Mouse (Mus musculus) liver, adult (tissue): ENCODE data around the gene Nkain2.

ENCODE experiments used
- GATA4 ChIP-seq: IDR thresholded peaks from 2 replicates; pipeline ENCODE4 v1.6.1; 2014; ENCODE audit warnings: mild to moderate bottlenecking, low read length; ENCODE audit not compliant: insufficient replicate concordance

The Nkain2 gene

DNA sequence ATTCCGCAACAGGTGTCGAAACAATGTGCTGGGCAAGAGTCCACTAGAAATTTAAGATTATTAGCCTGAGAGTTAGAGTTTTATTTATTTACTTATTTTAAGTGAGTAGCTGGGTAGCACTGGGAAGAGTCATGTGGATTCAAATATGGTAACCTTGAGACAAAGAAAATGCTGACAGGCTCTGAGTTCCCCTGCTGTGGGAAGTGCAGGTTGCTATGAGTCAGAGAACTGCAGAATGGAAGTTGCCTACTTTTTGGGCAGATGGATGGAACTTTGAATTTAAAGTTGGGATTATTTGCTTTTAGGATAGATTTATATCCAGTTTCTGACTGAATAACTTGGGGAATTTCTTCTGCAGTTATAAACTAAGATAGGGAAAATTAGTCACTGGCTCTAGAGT, 259.2 kb downstream of the Nkain2 start:
- no peak for TF ChIP-seq GATA4

DNA sequence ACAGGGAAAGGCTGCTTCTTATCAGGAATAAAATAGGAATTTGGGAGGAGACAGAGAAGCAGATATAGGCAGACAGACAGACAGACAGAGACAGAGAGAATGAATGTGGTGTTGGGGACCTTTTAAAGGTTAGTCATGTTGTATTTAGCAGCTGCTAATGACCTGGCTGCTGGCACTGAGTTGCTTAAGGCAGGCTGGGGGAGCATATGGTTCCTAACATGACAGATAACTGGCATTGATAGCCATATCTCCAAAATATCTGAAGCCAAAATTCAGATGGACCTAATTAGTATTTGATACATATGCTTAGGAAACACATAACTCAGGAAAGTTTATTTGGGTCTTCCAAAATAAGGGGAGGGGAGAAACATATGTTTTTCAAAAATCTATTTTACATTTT, 285.8 kb downstream of the Nkain2 start:
- TF ChIP-seq GATA4: no peak

DNA sequence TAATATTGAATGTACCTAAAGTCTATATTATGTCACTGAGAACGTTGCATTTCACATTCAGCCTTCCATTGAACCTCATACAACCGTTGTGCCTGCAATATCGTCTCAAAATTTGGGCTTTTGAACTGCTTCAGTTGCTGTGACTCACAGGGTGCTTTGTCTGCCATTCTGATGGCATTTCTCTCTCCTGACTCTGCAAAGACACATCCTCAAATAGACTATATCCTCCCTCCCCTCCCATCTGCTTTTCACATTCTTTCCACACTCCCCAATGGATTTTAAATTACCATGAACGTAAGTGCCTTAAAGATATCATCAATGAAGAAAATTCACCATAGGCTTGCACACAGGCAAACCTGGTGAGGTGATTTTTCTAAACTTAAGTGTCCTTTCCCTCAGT, 287.5 kb downstream of the Nkain2 start:
- no peak for TF ChIP-seq GATA4

DNA sequence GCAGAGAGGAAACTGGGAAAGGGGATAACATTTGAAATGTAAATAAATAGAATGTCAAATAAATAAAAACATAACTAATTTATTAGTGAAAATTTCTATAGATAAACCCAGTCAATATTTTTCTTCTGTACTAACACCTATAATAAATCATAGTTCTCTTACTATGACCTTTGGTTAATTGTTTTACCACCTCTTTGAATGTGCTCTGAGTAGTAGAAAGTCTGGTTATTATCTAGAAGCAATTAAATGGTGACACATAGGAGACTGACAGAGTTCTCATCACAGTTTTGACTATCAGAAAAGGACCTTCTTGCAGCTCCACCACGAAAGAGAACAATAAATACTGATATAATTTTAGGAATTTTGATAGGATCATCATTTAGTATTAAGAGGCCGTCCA, 295.3 kb downstream of the Nkain2 start:
- TF ChIP-seq GATA4: no peak

DNA sequence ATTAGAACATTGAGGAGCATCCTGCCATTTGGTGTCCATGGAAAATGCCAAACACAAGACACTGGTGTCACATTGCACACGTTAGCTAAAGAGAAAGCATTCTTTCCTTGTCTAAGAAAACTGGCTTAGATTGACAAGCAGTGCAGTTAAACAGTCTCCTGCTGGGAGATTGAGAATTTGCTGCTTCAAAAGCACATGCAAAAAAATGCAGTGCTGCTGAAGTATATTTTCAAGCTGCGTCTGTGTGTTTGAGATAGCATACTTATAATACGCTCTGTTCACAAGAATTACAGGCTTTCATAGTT, 313.0 kb downstream of the Nkain2 start:
- no peak for TF ChIP-seq GATA4

DNA sequence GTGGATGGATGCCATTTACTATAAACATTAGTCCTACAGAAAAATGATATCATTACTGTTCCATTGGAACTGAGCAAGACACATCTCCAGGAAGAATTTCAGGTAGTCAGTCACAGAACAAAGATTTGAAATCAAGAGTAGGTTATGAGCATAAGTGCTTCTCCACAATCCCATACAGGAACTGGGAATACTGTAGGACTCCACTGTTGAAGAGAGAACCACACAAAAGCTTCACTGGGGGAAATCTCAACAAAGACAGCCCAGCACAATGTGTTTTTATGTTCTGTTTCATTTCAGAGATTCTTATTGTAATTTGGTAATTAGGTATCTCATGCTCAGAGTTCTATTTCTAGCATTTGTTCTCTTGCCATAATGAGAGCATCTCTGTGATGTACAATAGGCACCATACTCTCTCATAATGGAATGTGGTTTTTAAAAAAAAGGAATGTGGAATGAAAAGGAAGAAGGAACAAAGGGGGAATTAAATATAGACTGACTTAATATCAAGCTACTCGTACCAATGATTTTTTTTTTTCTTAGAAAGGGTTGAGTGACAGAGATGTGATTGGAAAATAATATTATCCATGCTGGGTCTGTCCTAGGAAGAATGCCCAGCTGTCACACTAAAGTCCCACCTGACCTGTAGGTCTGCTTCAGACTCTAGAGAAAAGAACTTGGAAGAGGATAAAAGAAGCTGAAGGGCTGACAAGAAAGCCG, 313.5 kb downstream of the Nkain2 start:
- TF ChIP-seq GATA4: no peak

DNA sequence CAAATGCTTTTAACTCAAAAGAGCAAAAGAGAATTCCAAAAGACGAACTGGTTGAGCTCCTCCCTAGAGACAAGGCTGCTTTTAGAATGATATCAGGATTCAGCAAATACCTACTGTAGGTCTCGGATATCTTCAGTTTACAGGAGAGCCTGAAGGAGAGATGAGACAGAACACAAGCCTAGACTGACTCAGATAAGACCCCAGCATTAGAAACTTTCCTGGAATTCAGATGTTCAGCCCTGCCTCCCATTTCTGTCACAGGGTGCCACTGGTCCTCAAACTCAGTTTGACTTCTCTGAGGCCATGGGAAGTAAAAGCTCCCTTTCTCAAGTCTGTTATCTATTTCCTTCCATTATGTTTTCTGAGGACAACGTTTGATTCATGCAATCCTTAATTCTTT, 332.6 kb downstream of the Nkain2 start:
- TF ChIP-seq GATA4: no peak

DNA sequence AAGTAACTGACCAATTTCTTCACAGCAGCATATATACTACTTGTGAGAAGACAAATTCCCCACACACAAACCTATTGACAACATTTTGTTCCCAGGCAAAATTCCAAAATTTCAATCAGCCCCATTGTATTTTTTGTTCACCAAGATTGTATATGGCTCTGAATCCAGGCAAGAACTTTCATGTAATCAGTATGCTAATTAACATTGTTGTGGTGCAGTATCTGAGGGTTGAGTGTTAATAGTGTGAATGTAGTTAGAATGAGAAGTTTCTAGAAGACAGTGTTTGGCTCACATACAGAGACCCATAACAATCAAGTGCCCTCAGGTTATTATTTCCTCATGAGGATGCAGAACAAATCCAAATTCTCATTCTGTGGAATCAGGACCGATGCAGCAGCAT, 354.2 kb downstream of the Nkain2 start:
- TF ChIP-seq GATA4: no peak

DNA sequence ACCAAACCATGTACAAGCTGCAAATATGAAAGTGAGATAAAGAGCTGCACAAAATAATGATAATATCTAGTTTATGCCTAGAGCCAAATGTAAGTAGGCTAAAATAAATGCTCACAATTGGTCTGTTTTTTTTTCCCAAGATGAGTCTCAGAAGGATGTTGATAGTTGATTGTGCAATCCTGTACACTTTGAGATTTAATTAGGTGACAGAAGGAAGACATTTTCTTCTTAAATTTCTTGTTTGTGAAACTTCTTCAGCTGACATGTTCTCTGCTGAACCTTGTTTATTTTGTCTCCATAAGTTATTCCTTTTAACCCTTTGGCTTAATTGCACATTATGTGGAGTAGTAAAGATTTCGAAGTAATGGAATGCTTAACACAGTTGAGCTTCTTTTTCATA, 379.4 kb downstream of the Nkain2 start:
- TF ChIP-seq GATA4: no peak

DNA sequence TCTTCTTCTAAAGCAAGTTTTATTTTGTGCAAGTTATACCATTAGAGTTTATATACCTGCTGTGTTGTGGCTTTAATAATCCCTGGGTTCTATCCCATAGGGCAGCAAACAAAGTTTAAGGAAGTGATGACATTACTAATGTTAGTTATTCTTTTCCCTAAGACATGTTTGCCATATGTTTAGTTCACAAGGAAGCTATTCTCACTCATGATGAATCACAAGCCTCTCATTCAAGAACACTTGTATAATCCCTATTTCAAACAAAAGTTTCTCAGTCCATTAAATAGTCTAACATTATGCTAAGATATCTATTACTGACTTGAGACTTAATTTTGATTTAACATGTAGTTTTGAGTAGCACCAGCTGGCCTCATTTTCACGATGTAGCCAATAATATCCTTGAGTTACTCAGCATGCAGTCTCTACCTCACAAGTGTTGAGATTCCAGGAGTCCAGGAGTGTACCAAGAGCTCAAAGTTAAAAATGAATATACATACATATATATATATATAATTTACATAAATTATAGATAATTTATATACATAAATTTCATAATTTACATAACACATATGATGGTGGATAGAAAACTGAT, 395.6 kb downstream of the Nkain2 start:
- no peak for TF ChIP-seq GATA4

DNA sequence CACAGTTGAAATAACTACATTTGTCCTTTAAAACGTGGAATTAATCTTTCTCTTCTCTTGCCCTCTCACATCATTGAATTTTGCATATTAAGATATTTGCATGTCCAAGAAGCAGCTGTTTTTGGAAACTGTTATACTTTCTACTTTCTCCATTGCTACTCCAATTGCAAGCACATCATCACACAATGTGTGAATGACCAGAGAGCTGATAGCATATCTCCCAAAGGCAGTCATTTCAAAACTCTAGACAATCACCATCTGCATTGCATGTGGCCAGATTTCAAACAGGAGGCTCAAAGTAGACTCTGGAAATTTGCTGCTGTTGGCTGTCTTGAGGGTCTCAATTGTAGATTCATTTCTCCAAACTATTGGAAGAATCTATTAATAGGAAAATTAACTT, 396.7 kb downstream of the Nkain2 start:
- no peak for TF ChIP-seq GATA4

DNA sequence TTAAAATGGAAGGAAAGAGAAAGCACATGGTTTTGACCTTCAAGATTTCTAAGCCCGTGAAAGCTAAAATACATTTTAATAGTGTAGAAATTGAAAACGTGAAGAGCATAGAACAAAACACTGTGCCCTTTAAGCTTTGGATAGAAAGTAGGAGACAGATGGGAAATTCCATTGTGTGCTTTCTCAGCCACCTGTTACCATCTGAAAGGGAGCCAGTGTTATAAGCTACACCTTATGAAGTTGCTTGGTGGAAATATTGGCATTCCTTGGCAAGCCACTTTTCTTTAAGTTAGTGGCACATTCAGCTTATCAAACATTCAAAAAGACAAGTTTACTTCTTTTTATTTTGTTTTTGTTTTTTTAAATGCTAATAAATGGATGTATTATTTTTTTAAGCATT, 427.5 kb downstream of the Nkain2 start:
- no peak for TF ChIP-seq GATA4

DNA sequence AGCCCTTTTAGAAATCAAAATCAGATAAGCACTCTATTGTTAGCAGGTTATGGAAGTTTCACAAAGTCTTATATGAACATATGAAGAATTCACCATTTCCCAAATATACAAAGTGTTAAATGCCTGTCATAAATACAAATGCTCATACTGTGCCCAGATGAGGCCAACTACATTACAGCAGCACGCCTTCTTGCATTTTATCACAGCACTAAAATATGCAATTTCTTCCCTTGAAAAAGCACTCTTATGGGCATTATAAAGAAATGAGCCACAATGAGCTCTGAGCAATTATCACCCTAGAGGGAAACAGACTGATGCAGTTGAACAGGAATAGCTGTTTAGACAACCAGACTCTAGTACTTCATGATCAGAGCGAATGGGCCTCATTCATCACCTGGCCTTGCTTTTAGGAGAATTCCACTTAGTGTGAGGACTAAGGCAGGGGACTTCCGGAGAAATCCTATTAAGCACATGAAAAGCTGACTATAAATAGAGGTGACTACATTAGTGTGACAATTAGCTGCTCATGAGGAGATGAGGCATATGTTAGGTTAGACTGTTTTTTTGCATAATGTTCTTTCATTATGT, 450.2 kb downstream of the Nkain2 start:
- no peak for TF ChIP-seq GATA4

DNA sequence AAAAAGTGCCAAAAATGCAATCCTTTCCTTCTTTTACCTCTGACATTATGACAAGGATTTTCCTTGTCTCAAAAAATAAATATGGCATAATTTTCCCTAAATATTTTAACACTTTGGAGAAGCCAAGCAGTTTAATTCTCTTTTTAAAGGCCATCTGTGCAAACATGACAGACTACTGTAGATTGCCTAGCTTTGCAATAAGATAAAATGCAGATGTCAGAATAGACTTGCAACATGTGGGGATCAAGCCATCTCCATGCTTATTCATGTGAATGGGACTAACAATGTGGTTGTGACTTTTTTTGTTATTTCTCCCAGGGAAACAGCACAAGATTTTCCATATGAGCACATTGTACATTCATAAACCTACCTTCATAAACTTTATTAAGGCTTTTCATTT, 476.0 kb downstream of the Nkain2 start:
- TF ChIP-seq GATA4: no peak

DNA sequence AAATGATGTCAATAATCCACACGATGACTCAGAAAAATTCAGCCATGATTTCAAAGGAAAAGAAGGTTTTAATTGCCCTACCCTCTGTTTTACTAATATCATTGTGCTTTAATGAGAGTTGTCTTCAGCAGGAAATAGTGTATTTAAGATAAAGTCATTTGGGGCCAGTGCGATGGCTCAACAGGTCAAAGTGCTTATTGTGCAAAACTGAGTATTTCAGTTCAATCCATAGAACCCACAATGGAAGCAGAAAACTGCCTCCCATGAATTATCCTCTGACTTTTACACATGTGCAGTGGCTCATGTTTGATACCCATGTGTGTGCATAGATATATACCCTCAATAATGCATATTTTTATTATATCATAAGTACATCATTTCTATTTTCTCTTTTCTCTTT, 478.9 kb downstream of the Nkain2 start:
- no peak for TF ChIP-seq GATA4

DNA sequence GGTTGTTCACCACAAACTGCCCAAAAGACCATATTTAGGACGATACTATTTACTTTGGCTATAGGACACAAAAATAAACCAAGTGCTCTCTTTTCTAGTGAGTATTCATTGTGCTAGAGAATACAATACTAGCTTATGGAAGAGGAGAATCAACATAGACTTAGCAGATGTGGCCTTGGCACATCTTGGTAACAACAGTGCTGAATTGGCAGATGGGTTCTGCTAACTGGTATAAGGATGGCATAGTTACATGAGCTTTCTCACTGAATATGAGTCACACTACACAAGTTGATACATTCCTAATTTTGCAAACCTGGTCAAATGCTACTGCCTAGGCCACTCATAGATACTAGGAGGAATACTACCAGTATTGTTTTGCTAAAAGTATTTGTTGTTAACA, 489.3 kb downstream of the Nkain2 start:
- no peak for TF ChIP-seq GATA4
